Mouse (Mus musculus) MEL (cell line): Measurements from ENCODE around the gene Rgs21. TPM values are rescaled to one million over a fixed set of nuclear protein-coding genes. Genes with fewer than 3 reads are reported as not detected.

Source experiments
- DNase-seq: peaks from one replicate; pipeline ENCODE4 v3.0.0; 2011; ENCODE audit warnings: low read depth, low spot score
- H3K27ac ChIP-seq: 2 replicates; pipeline ENCODE4 v1.5.1; 2012; ENCODE audit warnings: low read depth, mild to moderate bottlenecking, control low read depth, low read length, moderate library complexity; ENCODE audit not compliant: control insufficient read depth
- H3K27me3 ChIP-seq, 2 experiments: fragments of 150-350 bp in 1 of 2; sonication (generic) in 1 of 2; 2 replicates each; pipeline ENCODE4 v1.6.1; 2012; ENCODE audit warnings: low read length in 2 of 2, mild to moderate bottlenecking in 2 of 2, improper control_type of control experiment in 1 of 2, moderate library complexity in 1 of 2; ENCODE audit not compliant: insufficient read depth in 2 of 2, control insufficient read depth in 1 of 2
- H3K36me3 ChIP-seq, 2 experiments: 2 replicates each; pipeline ENCODE4 v1.6.1; 2012 to 2014; ENCODE audit warnings: low read length in 2 of 2, improper control_type of control experiment in 1 of 2, inconsistent platforms in 1 of 2, mild to moderate bottlenecking in 1 of 2; ENCODE audit not compliant: insufficient read depth in 2 of 2, control insufficient read depth in 1 of 2
- H3K4me1 ChIP-seq, 2 experiments: fragments of 150-350 bp in 1 of 2; sonication (generic) in 1 of 2; 2 replicates each; pipeline ENCODE4 v1.6.1; 2012; ENCODE audit warnings: low read length in 2 of 2, improper control_type of control experiment in 1 of 2, mild to moderate bottlenecking in 1 of 2; ENCODE audit not compliant: insufficient read depth in 2 of 2, control insufficient read depth in 1 of 2
- H3K4me3 ChIP-seq, 2 experiments: fragments of 150-350 bp in 1 of 2; sonication (generic) in 1 of 2; 2 replicates each; pipeline ENCODE4 v1.5.1; 2012; ENCODE audit warnings: low read depth in 2 of 2, low read length in 2 of 2, mild to moderate bottlenecking in 2 of 2, moderate library complexity in 2 of 2, control low read depth in 1 of 2, improper control_type of control experiment in 1 of 2; ENCODE audit not compliant: control insufficient read depth in 1 of 2, insufficient read depth in 1 of 2
- H3K79me2 ChIP-seq: 2 replicates; pipeline ENCODE4 v1.6.1; 2012; ENCODE audit warnings: mild to moderate bottlenecking, low read length, moderate library complexity; ENCODE audit not compliant: control insufficient read depth, poor library complexity, insufficient read depth
- H3K9ac ChIP-seq: 2 replicates; pipeline ENCODE4 v1.6.1; 2012; ENCODE audit warnings: low read depth, mild to moderate bottlenecking, control low read depth, low read length, moderate library complexity; ENCODE audit not compliant: control insufficient read depth, poor library complexity, severe bottlenecking
- H3K9me3 ChIP-seq: fragments of 150-350 bp; sonication (generic); replicated peaks from 2 replicates; pipeline ENCODE4 v1.6.1; 2012; ENCODE audit warnings: mild to moderate bottlenecking, low read length, improper control_type of control experiment, moderate library complexity; ENCODE audit not compliant: insufficient read depth
- BHLHE40 ChIP-seq: IDR thresholded peaks from 2 replicates; pipeline ENCODE4 v1.6.1; 2012; ENCODE audit warnings: low read depth, mild to moderate bottlenecking, inconsistent platforms, low read length, improper control_type of control experiment, borderline replicate concordance
- CHD2 ChIP-seq: IDR thresholded peaks from 2 replicates; pipeline ENCODE4 v1.6.1; 2011; ENCODE audit warnings: low read length, improper control_type of control experiment
- E2F4 ChIP-seq: IDR thresholded peaks from 2 replicates; pipeline ENCODE4 v1.6.1; 2011; ENCODE audit warnings: low read depth, low read length, improper control_type of control experiment, borderline replicate concordance
- GABPA ChIP-seq: IDR thresholded peaks from 2 replicates; pipeline ENCODE4 v1.6.1; 2012; ENCODE audit warnings: low read depth, mild to moderate bottlenecking, inconsistent platforms, low read length, improper control_type of control experiment, moderate library complexity
- GATA1 ChIP-seq: IDR thresholded peaks from 2 replicates; pipeline ENCODE4 v1.6.1; 2011; ENCODE audit warnings: low read depth, low read length, improper control_type of control experiment
- JUND ChIP-seq: IDR thresholded peaks from 2 replicates; pipeline ENCODE4 v1.6.1; 2011; ENCODE audit warnings: low read depth, mild to moderate bottlenecking, improper control_type of control experiment, low read length
- KAT2A ChIP-seq: conservative IDR thresholded peaks from 2 replicates; pipeline ENCODE4 v1.6.1; 2012; ENCODE audit warnings: low read depth, low read length, improper control_type of control experiment, inconsistent platforms
- MAX ChIP-seq: IDR thresholded peaks from 2 replicates; pipeline ENCODE4 v1.6.1; 2011; ENCODE audit warnings: low read length, improper control_type of control experiment
- MXI1 ChIP-seq: IDR thresholded peaks from 2 replicates; pipeline ENCODE4 v1.6.1; 2011; ENCODE audit warnings: mild to moderate bottlenecking, low read depth, low read length, improper control_type of control experiment
- MYB ChIP-seq: IDR thresholded peaks from 2 replicates; pipeline ENCODE4 v1.6.1; 2011; ENCODE audit warnings: mild to moderate bottlenecking, low read depth, low read length, improper control_type of control experiment
- MYC ChIP-seq: IDR thresholded peaks from 2 replicates; pipeline ENCODE4 v1.6.1; 2011; ENCODE audit warnings: low read depth, mild to moderate bottlenecking, low read length, improper control_type of control experiment, moderate library complexity
- POLR2A ChIP-seq, 2 experiments: IDR thresholded peaks; 2 replicates each; pipeline ENCODE4 v1.6.1; 2011 to 2012; ENCODE audit warnings: low read length in 2 of 2, mild to moderate bottlenecking in 2 of 2, control low read depth in 1 of 2, improper control_type of control experiment in 1 of 2, low read depth in 1 of 2, moderate library complexity in 1 of 2; ENCODE audit not compliant: control insufficient read depth in 1 of 2, insufficient read depth in 1 of 2, poor library complexity in 1 of 2
- POLR2AphosphoS2 ChIP-seq: IDR thresholded peaks from 2 replicates; pipeline ENCODE4 v1.6.1; 2011; ENCODE audit warnings: low read length, improper control_type of control experiment
- POLR2AphosphoS5 ChIP-seq: IDR thresholded peaks from 2 replicates; pipeline ENCODE4 v1.6.1; 2012; ENCODE audit warnings: low read depth, borderline replicate concordance, mild to moderate bottlenecking, inconsistent platforms, low read length, moderate library complexity, mixed read lengths
- RAD21 ChIP-seq: IDR thresholded peaks from 2 replicates; pipeline ENCODE4 v1.6.1; 2011; ENCODE audit warnings: mild to moderate bottlenecking, low read depth, low read length, improper control_type of control experiment
- SIN3A ChIP-seq: IDR thresholded peaks from 2 replicates; pipeline ENCODE4 v1.6.1; 2012; ENCODE audit warnings: low read length, improper control_type of control experiment, inconsistent platforms
- TAL1 ChIP-seq: IDR thresholded peaks from 2 replicates; pipeline ENCODE4 v1.6.1; 2012; ENCODE audit warnings: mild to moderate bottlenecking, inconsistent platforms, low read length, moderate library complexity, mixed read lengths
- TBP ChIP-seq: IDR thresholded peaks from 2 replicates; pipeline ENCODE4 v1.8.0; 2011; ENCODE audit warnings: low read depth, low read length, improper control_type of control experiment
- TCF12 ChIP-seq: IDR thresholded peaks from 2 replicates; pipeline ENCODE4 v1.6.1; 2014; ENCODE audit warnings: low read depth, mild to moderate bottlenecking, inconsistent platforms, low read length, improper control_type of control experiment, moderate library complexity
- ZC3H11A ChIP-seq: IDR thresholded peaks from 2 replicates; pipeline ENCODE4 v1.6.1; 2012; ENCODE audit warnings: low read depth, mild to moderate bottlenecking, inconsistent platforms, low read length, improper control_type of control experiment
- ZMIZ1 ChIP-seq: IDR thresholded peaks from 2 replicates; pipeline ENCODE4 v1.6.1; 2012; ENCODE audit warnings: low read depth, mild to moderate bottlenecking, inconsistent platforms, low read length, improper control_type of control experiment, moderate library complexity
- polyA plus RNA-seq, 2 experiments: library from polyadenylated mRNA; stranded (reverse) in 1 of 2; unstranded in 1 of 2; fragments of >175 nt in 1 of 2; fragments of >200 nt in 1 of 2; gene quantifications; 2 replicates each; pipeline versions ENCODE4 v1.2.1 to v1.2.4; 2012; ENCODE audit warnings: low replicate concordance in 2 of 2, low read depth in 1 of 2; ENCODE audit not compliant: insufficient read length in 2 of 2, insufficient read depth in 1 of 2, missing spikeins in 1 of 2
- total RNA-seq: library from RNA; depleted of rRNA; stranded (reverse); fragments of 300-350 nt; gene quantifications from 2 replicates; pipeline ENCODE4 v1.2.3, GENCODE M21; 2012

Gene Rgs21
- total and polyA plus RNA-seq, 3 experiments = not detected

- Histone ChIP-seq H3K9ac (no peak overlapping the region), H3K4me3 (no peak overlapping the region)
- TF ChIP-seq MAX = no peak
- no peak for TF ChIP-seq RAD21
- no peak for TF ChIP-seq GABPA
- TF ChIP-seq BHLHE40 = no peak
- TF ChIP-seq POLR2AphosphoS2 = no peak
- TF ChIP-seq MXI1 = no peak
- no peak for TF ChIP-seq TAL1
- TF ChIP-seq ZMIZ1 = no peak
- TF ChIP-seq MYC = no peak
- no peak for TF ChIP-seq TBP
- TF ChIP-seq GATA1 = no peak
- TF ChIP-seq, all 39 proteins: peak for 0
- Histone ChIP-seq H3K9me3 (no peaks in the 10 kb centered on the region), H3K27me3 (no peaks in the 10 kb centered on the region), H3K79me2 (no peaks in the 10 kb centered on the region), H3K27ac (no peak overlapping the region), H3K36me3 (peaks cover 0 to 13% of the 10 kb centered on the region in 2 experiments; a peak in 2 of 4 replicates), H3K4me1 (peaks cover 2 to 9% of the 10 kb centered on the region in 2 experiments; a peak in 2 of 4 replicates)
- no peak for DNase-seq
These were observed 69.4 kb downstream of the Rgs21 start for GRCm38 (mm10) chr1:144498051-144498450.

- DNase-seq = no peak
- Histone ChIP-seq H3K9ac (no peak overlapping the region), H3K79me2 (no peaks in the 10 kb centered on the region), H3K27ac (no peak overlapping the region), H3K36me3 (no peaks in the 10 kb centered on the region), H3K9me3 (no peaks in the 10 kb centered on the region), H3K27me3 (no peaks in the 10 kb centered on the region), H3K4me3 (no peak overlapping the region), H3K4me1 (0 out of 4 replicates have a peak, but pooled peaks cover 0 to 2% of the 10 kb centered on the region in 2 experiments)
- TF ChIP-seq GABPA (no peak), JUND (no peak), ZC3H11A (no peak), POLR2AphosphoS5 (no peak)
These were observed 74.1 kb downstream of the Rgs21 start for GRCm38 (mm10) chr1:144493336-144493735.

- Histone ChIP-seq H3K9ac (no peak overlapping the region), H3K27me3 (no peaks in the 10 kb centered on the region), H3K27ac (no peak overlapping the region), H3K4me3 (no peak overlapping the region), H3K79me2 (no peaks in the 10 kb centered on the region), H3K4me1 (no peaks in the 10 kb centered on the region), H3K36me3 (no peaks in the 10 kb centered on the region)
- DNase-seq = no peak
- TF ChIP-seq TAL1 (no peak), TBP (no peak), MYB (no peak), GABPA (no peak), SIN3A (no peak), KAT2A (no peak), TCF12 (no peak), MXI1 (no peak), E2F4 (no peak), POLR2A (IDR thresholded peaks at IDR 0.05; ENCODE audit: control insufficient read depth in 1 of 2, insufficient read depth in 1 of 2, low read depth in 1 of 2, low read length in 2 of 2, poor library complexity in 1 of 2) (no peak), GATA1 (no peak), ZMIZ1 (no peak), CHD2 (no peak), RAD21 (no peak)
- TF ChIP-seq, all 39 proteins: peak for 0
- H3K9me3 ChIP-seq = no peaks in the 10 kb centered on the region
These were observed 79.1 kb downstream of the Rgs21 start for GRCm38 (mm10) chr1:144488223-144488835.
